Mouse (Mus musculus): Measurements from ENCODE around the gene Ly6g6e. TPM values are rescaled to one million over a fixed set of nuclear protein-coding genes. Genes with fewer than 3 reads are reported as not detected.

The Ly6g6e gene
- total and polyA plus RNA-seq, 3 experiments = 0.23 TPM; not detected in 2

GRCm38 (mm10) chr17:35120745-35121142, 44.0 kb downstream of the Ly6g6e start:
- TF ChIP-seq BHLHE40 (IDR thresholded peaks at IDR 0.05; ENCODE audit: borderline replicate concordance, low read depth, low read length) = no peak
- TF ChIP-seq POLR2AphosphoS2 (IDR thresholded peaks at IDR 0.05; ENCODE audit: low read length) = 0 out of 2 replicates have a peak, but pooled peaks have one; percentile 0
- no peak for TF ChIP-seq ETS1 (IDR thresholded peaks at IDR 0.05; ENCODE audit: low read depth, low read length)
- no peak for TF ChIP-seq HCFC1 (IDR thresholded peaks at IDR 0.05; ENCODE audit: low read depth, low read length)
- no peak for TF ChIP-seq TCF12 (IDR thresholded peaks at IDR 0.05; ENCODE audit: low read depth, low read length)
- TF ChIP-seq POLR2A (IDR thresholded peaks at IDR 0.05; ENCODE audit: control insufficient read depth in 1 of 2, insufficient read depth in 1 of 2, low read depth in 1 of 2, low read length in 2 of 2, poor library complexity in 1 of 2) = peak in 1 of 2 experiments; percentile 55; a peak in 1 of 4 replicates
- no peak for TF ChIP-seq ZC3H11A (IDR thresholded peaks at IDR 0.05; ENCODE audit: low read depth, low read length)
- TF ChIP-seq CHD1 (IDR thresholded peaks at IDR 0.05; ENCODE audit: low read depth, low read length) = no peak
- no peak for TF ChIP-seq ZNF384 (IDR thresholded peaks at IDR 0.05; ENCODE audit: low read depth, low read length)
- TF ChIP-seq ELF1 (IDR thresholded peaks at IDR 0.05; ENCODE audit: low read depth, low read length) = no peak
- TF ChIP-seq MEF2A (IDR thresholded peaks at IDR 0.05; ENCODE audit: extremely low read depth, insufficient replicate concordance, low read depth, low read length, poor library complexity, severe bottlenecking) = no peak
- no peak for TF ChIP-seq TAL1 (IDR thresholded peaks at IDR 0.05; ENCODE audit: low read length)
- no peak for TF ChIP-seq NRF1 (IDR thresholded peaks at IDR 0.05; ENCODE audit: insufficient read depth, low read depth, low read length, poor library complexity, severe bottlenecking)
- no peak for TF ChIP-seq CTCF (IDR thresholded peaks at IDR 0.05 in 2 of 3, conservative IDR thresholded peaks at IDR 0.05 in 1 of 3; ENCODE audit: control insufficient read depth in 1 of 3, insufficient read depth in 1 of 3, low read depth in 2 of 3, low read length in 3 of 3, poor library complexity in 1 of 3, severe bottlenecking in 1 of 3)
- peaks cover 3 to 24% of the 10 kb centered on the region in 2 experiments; a peak in 3 of 4 replicates for H3K36me3 ChIP-seq (ENCODE audit: control insufficient read depth in 1 of 2, insufficient read depth in 2 of 2, low read length in 2 of 2)
- H3K4me3 ChIP-seq (ENCODE audit: control insufficient read depth in 1 of 2, insufficient read depth in 1 of 2, low read depth in 2 of 2, low read length in 2 of 2) = peak overlapping the region; percentile 74 to 93
- no peaks in the 10 kb centered on the region for H3K9me3 ChIP-seq (replicated peaks; ENCODE audit: insufficient read depth, low read length)
- H3K9ac ChIP-seq (ENCODE audit: control insufficient read depth, low read depth, low read length, poor library complexity, severe bottlenecking) = peak overlapping the region; percentile 95
- peak overlapping the region; percentile 55 for H3K27ac ChIP-seq (ENCODE audit: control insufficient read depth, low read depth, low read length)
- H3K27me3 ChIP-seq (ENCODE audit: control insufficient read depth in 1 of 2, insufficient read depth in 2 of 2, low read length in 2 of 2) = no peaks in the 10 kb centered on the region
- peaks cover 6 to 8% of the 10 kb centered on the region in 2 experiments for H3K4me1 ChIP-seq (ENCODE audit: control insufficient read depth in 1 of 2, insufficient read depth in 2 of 2, low read length in 2 of 2)
- no peak for DNase-seq (ENCODE audit: low read depth, low spot score)
- peaks cover 29% of the 10 kb centered on the region for H3K79me2 ChIP-seq (ENCODE audit: control insufficient read depth, insufficient read depth, low read length, poor library complexity)

GRCm38 (mm10) chr17:35121143-35121799, 44.6 kb downstream of the Ly6g6e start, which contains the start of gene Gpank1:
Gene Gpank1, plus strand, starts transcription at chr17:35121455.
- Histone ChIP-seq H3K4me3 (ENCODE audit: control insufficient read depth in 1 of 2, insufficient read depth in 1 of 2, low read depth in 2 of 2, low read length in 2 of 2) (peak within 1 kb of the TSS; percentile 76 to 93), H3K27ac (ENCODE audit: control insufficient read depth, low read depth, low read length) (peak within 1 kb of the TSS; percentile 79), H3K36me3 (ENCODE audit: control insufficient read depth in 1 of 2, insufficient read depth in 2 of 2, low read length in 2 of 2) (peaks cover 3 to 20% of the 10 kb centered on the region in 2 experiments; a peak in 3 of 4 replicates), H3K9ac (ENCODE audit: control insufficient read depth, low read depth, low read length, poor library complexity, severe bottlenecking) (peak within 1 kb of the TSS; percentile 95), H3K4me1 (ENCODE audit: control insufficient read depth in 1 of 2, insufficient read depth in 2 of 2, low read length in 2 of 2) (peaks cover 6% of the 10 kb centered on the region in 2 experiments), H3K27me3 (ENCODE audit: control insufficient read depth in 1 of 2, insufficient read depth in 2 of 2, low read length in 2 of 2) (no peaks in the 10 kb centered on the region), H3K79me2 (ENCODE audit: control insufficient read depth, insufficient read depth, low read length, poor library complexity) (peaks cover 32% of the 10 kb centered on the region), H3K9me3 (replicated peaks; ENCODE audit: insufficient read depth, low read length) (no peaks in the 10 kb centered on the region)
- DNase-seq (ENCODE audit: low read depth, low spot score) = peak; percentile 99
- TF ChIP-seq USF1 (IDR thresholded peaks at IDR 0.05; ENCODE audit: low read depth, low read length) = peak; percentile 54; the same call in 1 of the 2 replicates
- peak; percentile 55; the same call in 1 of the 2 replicates for TF ChIP-seq POLR2AphosphoS2 (IDR thresholded peaks at IDR 0.05; ENCODE audit: low read length)
- TF ChIP-seq RAD21 (IDR thresholded peaks at IDR 0.05; ENCODE audit: low read depth, low read length) = no peak
- TF ChIP-seq GATA1 (IDR thresholded peaks at IDR 0.05; ENCODE audit: low read depth, low read length) = no peak
- TF ChIP-seq TAL1 (IDR thresholded peaks at IDR 0.05; ENCODE audit: low read length) = no peak
- peak; percentile 5 to 83 for TF ChIP-seq POLR2A (IDR thresholded peaks at IDR 0.05; ENCODE audit: control insufficient read depth in 1 of 2, insufficient read depth in 1 of 2, low read depth in 1 of 2, low read length in 2 of 2, poor library complexity in 1 of 2)
- TF ChIP-seq UBTF (IDR thresholded peaks at IDR 0.05; ENCODE audit: borderline replicate concordance, insufficient read depth, low read depth, low read length) = 0 out of 2 replicates have a peak, but pooled peaks have one; percentile 41
- TF ChIP-seq RCOR1 (IDR thresholded peaks at IDR 0.05; ENCODE audit: low read depth, low read length) = no peak
- no peak for TF ChIP-seq EP300 (IDR thresholded peaks at IDR 0.05; ENCODE audit: low read depth in 1 of 2, low read length in 2 of 2)
- no peak for TF ChIP-seq GABPA (IDR thresholded peaks at IDR 0.05; ENCODE audit: low read depth, low read length)
- TF ChIP-seq USF2 (IDR thresholded peaks at IDR 0.05; ENCODE audit: borderline replicate concordance in 1 of 2, insufficient read depth in 1 of 2, low read depth in 1 of 2, low read length in 2 of 2) = no peak
- TF ChIP-seq KAT2A (conservative IDR thresholded peaks at IDR 0.05; ENCODE audit: low read depth, low read length) = peak; percentile 97
- TF ChIP-seq POLR2AphosphoS5 (IDR thresholded peaks at IDR 0.05; ENCODE audit: borderline replicate concordance, low read depth, low read length) = no peak
- TF ChIP-seq TCF12 (IDR thresholded peaks at IDR 0.05; ENCODE audit: low read depth, low read length) = peak; percentile 37; the same call in 1 of the 2 replicates
- no peak for TF ChIP-seq JUND (IDR thresholded peaks at IDR 0.05; ENCODE audit: low read depth, low read length)
- no peak for TF ChIP-seq ZKSCAN1 (IDR thresholded peaks at IDR 0.05; ENCODE audit: low read depth, low read length)
- TF ChIP-seq CHD1 (IDR thresholded peaks at IDR 0.05; ENCODE audit: low read depth, low read length) = no peak
- TF ChIP-seq ZMIZ1 (IDR thresholded peaks at IDR 0.05; ENCODE audit: low read depth, low read length) = no peak
- peak; percentile 87; the same call in 1 of the 2 replicates for TF ChIP-seq MYC (IDR thresholded peaks at IDR 0.05; ENCODE audit: low read depth, low read length)
